Mouse (Mus musculus) macrophage (primary cell): ENCODE measurements around the gene Stox2. TPM values are rescaled to one million over a fixed set of nuclear protein-coding genes. Genes with fewer than 3 reads are reported as not detected.

Source experiments
- H3K27ac ChIP-seq: fragments of 350-480 bp; formaldehyde crosslinking; 2 replicates; pipeline ENCODE4 v1.9.0; 2021
- H3K36me3 ChIP-seq: fragments of 350-480 bp; formaldehyde crosslinking; 2 replicates; pipeline ENCODE4 v1.9.0; 2021; ENCODE audit errors: inconsistent target
- H3K4me3 ChIP-seq: fragments of 350-480 bp; formaldehyde crosslinking; 2 replicates; pipeline ENCODE4 v1.9.0; 2021; ENCODE audit errors: inconsistent target
- H3K79me2 ChIP-seq: fragments of 350-480 bp; formaldehyde crosslinking; 2 replicates; pipeline ENCODE4 v1.9.0; 2021; ENCODE audit errors: inconsistent target
- WGBS: methylation state at CpG from one replicate; pipeline ENCODE4 v1.1.7; 2026; ENCODE audit warnings: inconsistent platforms; ENCODE audit not compliant: missing documents; 5-methylcytosine and 5-hydroxymethylcytosine counted together
- polyA plus RNA-seq: library from polyadenylated mRNA; stranded (reverse); fragments of 250-400 nt; gene quantifications from 3 replicates; pipeline ENCODE4 v1.2.4, GENCODE M21; 2018; ENCODE audit warnings: inconsistent platforms

The Stox2 gene
- polyA plus RNA-seq, 1 experiment from 2014 or later: not detected

DNA sequence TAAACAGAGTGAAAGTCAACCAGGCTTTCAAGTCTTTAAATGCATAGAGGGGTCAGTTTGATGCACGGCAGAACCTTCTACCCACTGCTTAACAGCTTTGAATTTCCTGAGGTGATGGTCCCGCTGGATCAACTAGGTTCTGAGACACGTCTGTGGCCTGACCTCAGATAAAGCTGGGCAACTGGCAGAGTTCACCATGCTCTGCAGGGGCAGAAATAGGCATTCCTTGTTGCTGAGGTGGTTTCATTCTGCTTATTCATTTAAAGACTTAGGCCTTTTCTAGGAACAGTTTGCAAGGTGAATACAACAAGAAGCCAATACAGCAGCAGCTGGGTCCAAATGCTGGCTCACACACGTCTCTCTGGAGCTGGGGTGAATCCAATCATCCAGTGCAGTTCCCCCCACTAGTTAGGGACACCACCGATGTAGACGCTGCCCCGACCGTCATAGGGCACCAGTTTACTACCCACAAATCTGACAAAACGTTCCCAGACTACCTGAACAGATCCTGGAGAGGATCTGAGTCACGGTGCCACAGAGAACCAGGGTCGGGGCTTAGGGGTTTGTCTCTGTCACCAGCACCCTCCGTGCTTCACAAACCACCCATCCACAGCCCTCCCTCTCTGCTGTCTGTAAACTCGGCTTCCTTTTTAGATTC lies 204.6 kb downstream of the Stox2 start:
- H3K27ac ChIP-seq: no peak overlapping the region
- WGBS: 90% methylated on average over 13 of the region's 13 CpGs
- no peaks in the 10 kb centered on the region for H3K36me3 ChIP-seq
- H3K79me2 ChIP-seq: no peaks in the 10 kb centered on the region
- no peak overlapping the region for H3K4me3 ChIP-seq

DNA sequence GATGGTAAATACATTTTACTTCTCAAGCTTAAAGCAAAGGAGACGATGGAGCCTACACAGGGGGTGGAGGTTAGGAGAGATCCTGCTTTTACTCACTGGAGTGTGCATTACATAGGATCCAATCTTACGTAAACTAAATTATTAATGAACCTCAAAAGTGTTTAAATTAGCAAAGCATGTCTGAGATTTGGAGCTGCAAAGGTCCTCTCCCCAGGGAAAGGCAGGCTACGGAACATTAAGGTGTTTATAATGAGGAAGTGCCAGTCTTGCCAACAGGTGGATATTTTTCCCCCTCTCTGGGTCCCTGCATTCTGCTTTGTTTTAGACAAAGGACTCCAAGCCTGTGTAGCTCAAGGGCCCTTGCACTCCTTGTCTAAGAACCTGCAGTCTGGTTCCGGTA lies 205.3 kb downstream of the Stox2 start:
- H3K79me2 ChIP-seq: no peaks in the 10 kb centered on the region
- no peak overlapping the region for H3K27ac ChIP-seq
- H3K36me3 ChIP-seq: no peaks in the 10 kb centered on the region
- no peak overlapping the region for H3K4me3 ChIP-seq
- WGBS: 98% methylated on average over 4 of the region's 4 CpGs

DNA sequence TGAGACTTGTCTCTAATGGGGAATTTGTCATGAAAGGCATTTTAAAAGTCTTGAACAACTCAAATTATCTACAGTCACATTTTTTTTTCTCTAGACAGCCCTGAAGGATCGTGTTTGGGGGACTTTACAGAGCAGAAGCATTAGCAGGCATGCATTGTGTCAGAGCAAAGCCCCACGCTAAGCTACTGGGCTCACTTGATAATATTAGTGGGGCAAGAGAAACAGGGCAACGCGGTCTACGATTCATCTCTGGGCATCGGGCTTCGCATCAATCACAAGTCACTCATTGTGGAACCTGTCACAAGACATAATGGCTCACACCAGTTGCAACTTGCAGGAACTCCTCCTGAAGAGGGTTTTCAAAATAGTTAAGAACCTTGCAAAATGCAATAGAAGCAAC lies 205.9 kb downstream of the Stox2 start:
- 100% methylated on average over 6 of the region's 7 CpGs for WGBS
- Histone ChIP-seq H3K27ac (no peak overlapping the region), H3K79me2 (no peaks in the 10 kb centered on the region), H3K4me3 (no peak overlapping the region), H3K36me3 (no peaks in the 10 kb centered on the region)

DNA sequence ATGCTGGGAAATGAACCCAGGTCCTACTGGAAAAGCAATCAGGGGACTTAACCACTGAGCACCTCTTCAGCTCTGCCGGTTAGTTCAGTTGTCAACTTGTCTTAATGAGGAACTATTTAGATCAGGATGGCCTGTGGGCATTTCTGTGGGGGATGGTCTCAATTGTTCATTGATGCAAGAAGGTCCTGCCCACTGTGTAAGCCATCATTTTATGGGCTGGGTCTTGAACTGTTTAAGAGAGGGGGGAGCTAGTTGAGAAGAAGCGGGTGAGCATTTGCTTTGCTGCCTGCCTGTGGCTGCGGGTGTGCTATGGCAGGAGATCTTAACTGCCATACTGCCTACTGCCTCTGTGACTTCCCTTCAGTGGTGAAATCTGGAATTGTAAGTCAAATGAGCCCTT lies 214.1 kb downstream of the Stox2 start:
- no peak overlapping the region for H3K27ac ChIP-seq
- no peaks in the 10 kb centered on the region for H3K79me2 ChIP-seq
- WGBS: 49% methylated on average over 3 of the region's 3 CpGs
- no peak overlapping the region for H3K4me3 ChIP-seq
- H3K36me3 ChIP-seq: no peaks in the 10 kb centered on the region

DNA sequence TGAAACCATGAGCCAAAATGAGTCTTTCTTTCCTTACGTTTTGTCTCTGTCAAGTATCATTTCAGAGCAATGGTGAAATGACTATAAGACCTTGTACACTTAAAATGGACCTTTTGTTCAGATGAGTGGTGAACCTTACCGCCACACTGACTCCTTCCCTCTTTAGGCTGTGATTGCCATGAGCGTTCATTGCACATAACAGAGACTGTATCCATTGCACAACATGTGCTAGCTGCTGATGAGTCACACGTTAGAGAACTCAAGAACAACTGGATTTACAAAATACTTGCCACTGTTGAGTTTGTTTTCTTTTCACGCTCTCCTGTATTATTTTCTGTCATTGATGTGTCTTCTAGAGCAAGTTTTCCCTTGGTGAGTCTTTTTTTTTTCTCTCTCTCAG lies 216.1 kb downstream of the Stox2 start:
- Histone ChIP-seq H3K79me2 (no peaks in the 10 kb centered on the region), H3K36me3 (no peaks in the 10 kb centered on the region), H3K27ac (no peak overlapping the region), H3K4me3 (no peak overlapping the region)
- WGBS: 44% methylated on average over 5 of the region's 5 CpGs

DNA sequence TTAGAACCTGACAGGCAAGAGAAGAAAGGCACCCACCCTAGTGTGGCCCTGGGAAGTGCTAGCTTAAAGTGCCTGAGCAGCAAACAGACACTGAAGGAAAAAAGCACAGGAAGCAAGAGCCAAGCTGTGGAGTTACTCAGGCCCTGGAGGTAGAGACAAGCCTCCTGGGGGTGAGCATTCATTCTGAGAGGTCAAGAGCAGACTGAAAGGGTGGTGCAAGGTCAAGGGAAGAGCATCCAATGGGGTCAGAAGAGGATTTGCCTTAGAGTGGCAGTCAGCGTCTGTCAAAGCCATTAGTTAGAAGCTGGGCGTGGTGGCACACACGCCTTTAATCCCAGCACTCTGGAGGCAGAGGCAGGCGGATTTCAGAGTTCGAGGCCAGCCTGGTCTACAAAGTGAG lies 224.3 kb downstream of the Stox2 start:
- no peaks in the 10 kb centered on the region for H3K79me2 ChIP-seq
- no peaks in the 10 kb centered on the region for H3K36me3 ChIP-seq
- WGBS: 98% methylated on average over 5 of the region's 5 CpGs
- no peak overlapping the region for H3K27ac ChIP-seq
- no peak overlapping the region for H3K4me3 ChIP-seq

- no peak overlapping the region for H3K4me3 ChIP-seq
- H3K36me3 ChIP-seq: no peaks in the 10 kb centered on the region
- no peaks in the 10 kb centered on the region for H3K79me2 ChIP-seq
- H3K27ac ChIP-seq: no peak overlapping the region
- 93% methylated on average over 10 of the region's 10 CpGs for WGBS
These were observed 225.0 kb downstream of the Stox2 start for GRCm38 (mm10) chr8:47221191-47221590.

GRCm38 (mm10) chr8:47220390-47220789 lies 225.8 kb downstream of the Stox2 start:
- H3K79me2 ChIP-seq: no peaks in the 10 kb centered on the region
- H3K27ac ChIP-seq: no peak overlapping the region
- 97% methylated on average over 5 of the region's 5 CpGs for WGBS
- H3K4me3 ChIP-seq: no peak overlapping the region
- no peaks in the 10 kb centered on the region for H3K36me3 ChIP-seq

- 85% methylated on average over 6 of the region's 6 CpGs for WGBS
- Histone ChIP-seq H3K36me3 (no peaks in the 10 kb centered on the region), H3K79me2 (no peaks in the 10 kb centered on the region), H3K4me3 (no peak overlapping the region), H3K27ac (no peak overlapping the region)
These were observed 227.6 kb downstream of the Stox2 start for GRCm38 (mm10) chr8:47218536-47218935.

DNA sequence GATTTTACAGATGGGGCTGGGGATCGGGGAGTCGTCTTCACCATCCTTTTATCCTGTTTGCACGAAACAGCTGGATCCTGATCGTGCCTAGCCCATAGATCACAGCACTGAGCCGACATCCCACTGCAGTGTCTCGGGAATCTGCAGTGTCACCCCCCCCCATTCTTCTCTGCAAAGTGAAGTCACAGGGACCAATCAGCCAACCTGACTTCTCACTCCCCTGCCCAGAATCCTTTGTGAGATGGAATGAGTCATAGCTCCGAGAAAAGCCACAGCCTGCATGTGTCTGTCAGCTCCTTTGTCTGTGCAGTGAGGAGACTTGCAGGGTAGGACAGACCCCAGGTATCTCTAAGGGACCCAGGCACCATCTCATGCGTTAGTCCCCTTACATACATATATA lies 228.1 kb downstream of the Stox2 start:
- no peaks in the 10 kb centered on the region for H3K36me3 ChIP-seq
- WGBS: 78% methylated on average over 8 of the region's 8 CpGs
- H3K4me3 ChIP-seq: no peak overlapping the region
- H3K79me2 ChIP-seq: no peaks in the 10 kb centered on the region
- H3K27ac ChIP-seq: no peak overlapping the region

GRCm38 (mm10) chr8:47212124-47212523 lies 234.0 kb downstream of the Stox2 start:
- Histone ChIP-seq H3K4me3 (no peak overlapping the region), H3K79me2 (no peaks in the 10 kb centered on the region), H3K27ac (no peak overlapping the region), H3K36me3 (no peaks in the 10 kb centered on the region)
- WGBS: 89% methylated on average over 9 of the region's 9 CpGs

- Histone ChIP-seq H3K36me3 (no peaks in the 10 kb centered on the region), H3K4me3 (no peak overlapping the region), H3K27ac (no peak overlapping the region), H3K79me2 (no peaks in the 10 kb centered on the region)
- WGBS: 87% methylated on average over 6 of the region's 9 CpGs
These were observed 234.9 kb downstream of the Stox2 start for GRCm38 (mm10) chr8:47211226-47211625.

DNA sequence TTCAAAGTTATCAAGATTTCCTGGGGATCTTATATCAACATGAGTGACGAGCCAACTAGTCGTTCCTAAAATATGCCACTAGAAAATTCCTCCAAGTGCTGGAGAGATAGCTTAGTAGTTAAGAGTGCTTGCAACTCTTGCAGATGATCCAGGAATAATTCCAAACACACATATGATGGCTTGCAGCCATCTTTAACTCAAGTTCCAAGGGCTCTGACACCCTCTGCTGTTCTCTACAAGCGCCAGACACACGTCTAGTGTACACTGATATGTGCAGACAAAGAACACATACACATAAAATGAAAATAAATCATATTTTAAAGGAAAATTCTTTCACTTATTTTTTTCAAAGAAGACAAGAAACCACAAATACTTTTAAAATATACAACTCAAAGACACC lies 237.9 kb downstream of the Stox2 start:
- WGBS: 96% methylated on average over 4 of the region's 4 CpGs
- H3K36me3 ChIP-seq: no peaks in the 10 kb centered on the region
- H3K4me3 ChIP-seq: no peak overlapping the region
- H3K27ac ChIP-seq: no peak overlapping the region
- H3K79me2 ChIP-seq: no peaks in the 10 kb centered on the region

- WGBS: 97% methylated on average over 8 of the region's 8 CpGs
These were observed 239.4 kb downstream of the Stox2 start for GRCm38 (mm10) chr8:47206640-47207237.

GRCm38 (mm10) chr8:47205472-47205871 lies 240.7 kb downstream of the Stox2 start:
- 76% methylated on average over 5 of the region's 5 CpGs for WGBS
- Histone ChIP-seq H3K36me3 (no peaks in the 10 kb centered on the region), H3K27ac (no peak overlapping the region), H3K79me2 (no peaks in the 10 kb centered on the region), H3K4me3 (no peak overlapping the region)

More at GRCm38 (mm10) chr8:47206640-47207237, 239.4 kb downstream of the Stox2 start:
- no peak overlapping the region for H3K4me3 ChIP-seq
- H3K79me2 ChIP-seq: no peaks in the 10 kb centered on the region
- no peaks in the 10 kb centered on the region for H3K36me3 ChIP-seq
- no peak overlapping the region for H3K27ac ChIP-seq

GRCm38 (mm10) chr8:47196391-47196790 lies 249.8 kb downstream of the Stox2 start:
- H3K36me3 ChIP-seq: no peaks in the 10 kb centered on the region
- no peak overlapping the region for H3K4me3 ChIP-seq
- no peaks in the 10 kb centered on the region for H3K79me2 ChIP-seq
- H3K27ac ChIP-seq: no peak overlapping the region
- 90% methylated on average over 1 of the region's 1 CpGs for WGBS
